Mouse (Mus musculus): Measurements from ENCODE around the gene Macrod2.

Macrod2 gene

GRCm38 (mm10) chr2:140570874-140571273 lies 175.8 kb downstream of the Macrod2 start:
- no peak for DNase-seq (ENCODE audit: low spot score)

DNA sequence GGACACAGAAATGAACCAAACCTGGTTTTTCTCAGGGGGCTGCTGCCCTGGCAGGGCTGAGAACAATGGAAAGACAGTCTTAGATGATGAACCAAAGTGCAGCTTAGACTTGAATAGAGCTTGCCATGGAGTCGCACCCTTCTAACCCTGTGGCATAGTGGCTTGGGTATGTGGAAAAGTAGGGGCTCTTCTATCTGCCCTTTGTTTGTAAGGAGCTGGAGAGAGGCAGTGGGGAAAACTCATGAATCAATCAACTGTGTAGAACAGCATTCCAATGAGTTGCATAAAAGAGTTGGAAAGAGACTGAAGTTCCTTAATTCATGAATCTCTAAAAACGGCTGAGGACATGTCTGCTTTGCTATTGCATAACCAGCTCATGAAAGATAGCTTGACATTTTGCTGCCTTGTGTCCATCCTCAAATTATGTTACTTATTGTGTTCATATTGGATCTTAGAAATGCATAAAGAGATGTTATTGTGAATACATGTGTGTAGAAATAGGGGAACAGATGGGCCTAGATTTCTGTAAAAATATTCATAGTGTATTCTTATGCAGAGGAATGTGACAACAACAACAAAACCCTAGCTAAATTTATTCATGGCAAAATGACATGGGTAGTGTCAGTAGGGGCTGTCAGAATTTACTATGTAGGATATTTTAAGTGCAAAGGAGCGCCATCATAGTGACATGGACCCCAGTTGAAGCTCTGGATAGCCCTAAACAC lies 197.6 kb downstream of the Macrod2 start:
- DNase-seq (ENCODE audit: low spot score), result no peak

GRCm38 (mm10) chr2:140596906-140597305 lies 201.8 kb downstream of the Macrod2 start:
- DNase-seq (ENCODE audit: low spot score), result no peak

- no peak for DNase-seq (ENCODE audit: low spot score)
Measured at GRCm38 (mm10) chr2:140615451-140615850, 220.3 kb downstream of the Macrod2 start.

DNA sequence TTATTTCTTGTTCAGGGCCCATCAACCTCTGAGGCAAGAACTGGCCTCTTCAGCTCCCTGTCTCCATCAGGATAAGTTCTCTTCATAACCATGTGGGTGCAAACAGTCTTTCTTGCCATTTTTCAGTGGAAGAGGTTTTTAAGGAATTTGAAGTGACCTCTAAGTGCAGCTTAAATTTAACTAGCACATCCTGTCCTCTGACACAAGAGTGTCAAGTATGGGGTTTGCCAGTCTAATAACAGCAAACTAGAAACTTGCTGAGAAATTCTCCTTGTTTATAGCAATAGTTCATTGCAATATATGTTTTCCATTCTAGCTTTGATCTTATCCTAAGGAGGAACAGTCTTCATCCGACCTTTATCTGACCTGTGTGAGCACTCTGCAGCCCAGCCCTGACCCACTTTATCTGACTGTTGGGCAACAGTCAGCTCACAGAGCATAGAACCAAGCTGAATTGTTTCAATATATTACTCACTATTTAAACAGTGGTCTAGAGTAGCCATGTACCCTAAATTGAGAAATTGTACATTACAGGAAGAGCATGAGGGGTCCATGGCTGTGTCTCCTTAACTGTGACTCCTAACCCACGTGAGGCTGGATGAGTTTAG lies 226.7 kb downstream of the Macrod2 start:
- DNase-seq (ENCODE audit: low spot score), result no peak

DNA sequence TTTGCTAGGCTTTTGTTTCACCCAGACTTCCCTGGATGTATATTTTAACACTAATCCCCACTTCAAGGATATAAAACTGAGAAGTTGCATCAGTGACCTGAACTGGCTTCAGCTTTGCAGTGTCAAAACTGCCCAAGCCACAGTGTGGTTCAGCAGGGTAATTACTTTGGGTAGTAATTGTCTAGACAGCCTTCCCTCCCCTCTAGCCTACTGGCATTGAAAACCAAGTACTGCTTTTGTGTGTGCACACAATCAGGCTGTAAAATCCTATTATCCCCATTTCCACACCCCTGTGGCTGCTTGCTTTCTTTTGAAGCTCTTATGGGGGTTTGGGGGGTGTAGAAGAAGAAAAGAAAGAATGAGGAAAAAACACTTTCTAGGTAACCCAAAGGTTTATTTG lies 258.4 kb downstream of the Macrod2 start:
- no peak for DNase-seq (ENCODE audit: low spot score)

DNA sequence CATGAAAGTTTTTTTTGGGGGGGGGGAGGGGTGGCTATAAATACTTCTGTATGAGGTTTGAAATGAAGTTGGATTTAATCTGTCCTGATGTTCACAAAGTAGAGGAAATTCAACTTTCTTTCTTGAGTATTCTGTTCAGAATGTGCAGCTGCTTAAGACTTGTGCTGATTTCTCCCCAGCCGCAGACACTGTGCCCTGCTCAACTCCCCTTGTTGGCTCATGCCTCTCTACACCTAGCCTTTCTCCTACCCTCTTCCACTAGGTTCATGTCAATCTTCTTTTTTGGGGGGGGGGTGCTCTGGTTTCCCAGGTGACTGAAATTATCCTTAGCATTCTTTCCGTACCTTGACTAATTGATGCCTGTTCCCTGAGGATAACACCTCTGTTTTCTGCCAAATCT lies 258.9 kb downstream of the Macrod2 start:
- no peak for DNase-seq (ENCODE audit: low spot score)

- no peak for DNase-seq (ENCODE audit: low spot score)
Measured at GRCm38 (mm10) chr2:140662673-140663072, 267.6 kb downstream of the Macrod2 start.

DNA sequence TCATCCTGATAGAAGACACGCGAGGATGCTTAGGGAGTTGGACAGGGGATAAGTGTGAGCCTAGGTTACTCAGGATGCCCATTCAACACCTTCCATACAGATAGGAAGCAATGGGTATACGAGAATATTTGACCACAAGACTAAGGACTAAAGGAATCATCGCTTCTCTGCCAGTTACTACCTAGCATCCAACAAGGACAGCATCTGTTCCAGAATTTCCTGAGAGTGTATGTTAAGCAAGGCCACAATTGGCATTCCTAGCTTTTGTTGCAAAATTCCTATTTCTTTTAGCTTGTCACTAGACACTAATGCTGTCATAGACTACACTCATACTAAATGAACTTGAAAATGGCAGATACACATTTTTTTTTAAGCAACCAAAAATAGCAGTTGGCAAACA lies 269.3 kb downstream of the Macrod2 start:
- DNase-seq (ENCODE audit: low spot score), result no peak

- DNase-seq (ENCODE audit: low spot score), result no peak
Measured at GRCm38 (mm10) chr2:140666846-140667245, 271.7 kb downstream of the Macrod2 start.

DNA sequence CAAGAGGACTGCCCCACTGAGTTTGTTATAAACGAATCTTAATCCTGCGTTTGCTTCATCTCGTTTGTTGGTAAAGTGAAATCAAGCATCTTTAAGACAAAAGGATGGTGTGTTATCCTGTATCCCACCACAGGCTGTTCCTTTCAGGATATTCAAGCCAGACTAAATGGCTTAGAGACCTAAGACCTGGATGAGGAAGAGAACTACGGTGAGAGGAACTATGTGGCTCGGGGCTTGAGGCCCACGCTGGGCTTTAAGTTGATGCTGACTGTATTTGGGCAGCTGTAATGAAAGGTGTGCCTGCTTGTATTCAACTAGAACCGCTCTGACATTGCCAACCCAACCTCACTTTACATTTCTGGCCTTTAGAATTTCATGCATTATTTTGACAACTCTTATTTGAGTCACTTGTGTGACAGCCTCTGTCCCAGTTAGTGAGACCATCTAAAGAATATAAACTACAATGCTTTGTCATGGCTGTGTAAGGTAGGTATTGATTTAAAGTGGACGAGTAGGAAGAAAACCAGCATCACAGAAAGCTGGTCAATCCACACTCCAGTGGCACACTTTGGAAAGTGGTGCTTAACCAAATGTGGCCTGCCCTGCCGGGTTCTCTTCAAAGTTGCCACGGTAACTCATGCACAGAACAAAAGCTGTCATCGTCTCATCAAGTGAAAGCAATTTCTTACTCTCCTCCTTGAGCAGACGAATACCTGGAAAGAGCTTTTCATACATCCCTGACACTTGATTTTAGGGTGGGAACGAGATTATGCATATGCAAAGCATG lies 272.3 kb downstream of the Macrod2 start:
- DNase-seq (ENCODE audit: low spot score), result no peak

GRCm38 (mm10) chr2:140668311-140668710 lies 273.2 kb downstream of the Macrod2 start:
- peak; percentile 74 for DNase-seq (ENCODE audit: low spot score)

DNA sequence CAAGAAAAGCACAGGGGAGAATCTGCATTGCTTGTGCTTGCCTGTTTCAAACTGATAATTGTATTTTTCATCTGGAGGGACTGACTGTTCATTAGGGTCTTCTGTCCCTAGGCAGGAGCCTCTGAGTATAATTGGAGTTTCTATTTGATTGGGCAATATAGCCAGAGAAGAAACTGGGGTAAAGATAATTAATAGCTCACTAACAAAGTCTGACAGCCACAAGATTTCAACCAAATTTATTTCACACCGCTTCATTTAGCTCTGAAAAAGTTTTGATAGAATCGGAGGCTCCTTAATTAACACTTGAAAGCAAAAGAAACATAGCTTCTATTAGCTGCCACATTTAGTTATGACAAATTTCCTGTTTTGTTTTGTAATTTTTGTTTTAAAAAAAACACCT lies 274.0 kb downstream of the Macrod2 start:
- DNase-seq (ENCODE audit: low spot score), result no peak

DNA sequence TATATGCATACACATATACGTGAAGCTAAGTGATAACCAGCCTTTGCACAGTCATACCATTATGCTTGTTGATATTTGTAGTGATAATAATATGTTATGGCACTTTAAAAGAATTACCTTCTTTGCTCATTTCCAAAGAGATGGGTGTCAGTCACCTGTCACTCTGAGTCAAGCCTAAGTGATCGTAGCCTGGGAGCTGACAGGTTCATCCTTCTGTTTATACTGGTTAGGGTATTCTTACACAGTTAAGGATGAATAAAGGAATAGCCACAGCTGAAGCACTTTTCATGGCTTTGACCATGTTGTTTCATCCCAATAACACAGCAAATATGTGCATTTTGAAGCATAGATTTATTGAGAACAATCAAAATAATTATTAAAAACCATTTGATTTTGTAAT lies 274.7 kb downstream of the Macrod2 start:
- DNase-seq (ENCODE audit: low spot score), result no peak

DNA sequence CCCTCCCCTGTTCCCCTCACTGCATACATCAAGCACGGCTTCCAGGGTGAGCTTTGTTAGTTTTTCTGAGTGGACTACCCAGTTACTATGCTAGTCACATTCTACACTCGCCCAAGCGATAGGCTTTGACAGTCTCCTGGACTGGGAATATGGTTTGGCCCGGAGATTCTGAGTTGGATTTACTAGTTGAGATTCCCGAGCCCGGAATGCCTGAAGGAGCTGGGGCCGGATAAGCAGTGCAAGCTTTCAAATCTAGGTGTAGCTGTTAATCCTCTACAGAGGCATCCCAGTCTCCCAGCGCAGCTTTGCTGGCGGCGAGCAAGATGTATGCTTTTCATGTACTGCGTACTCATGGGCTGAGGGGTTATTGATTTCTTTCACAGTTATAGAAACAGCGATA lies 275.3 kb downstream of the Macrod2 start:
- peak; percentile 44 for DNase-seq (ENCODE audit: low spot score)

- DNase-seq (ENCODE audit: low spot score), result peak; percentile 80
Measured at GRCm38 (mm10) chr2:140670963-140671702, 276.0 kb downstream of the Macrod2 start, which contains the start of gene Flrt3. Flrt3 (minus strand) TSS chr2:140671469.

DNA sequence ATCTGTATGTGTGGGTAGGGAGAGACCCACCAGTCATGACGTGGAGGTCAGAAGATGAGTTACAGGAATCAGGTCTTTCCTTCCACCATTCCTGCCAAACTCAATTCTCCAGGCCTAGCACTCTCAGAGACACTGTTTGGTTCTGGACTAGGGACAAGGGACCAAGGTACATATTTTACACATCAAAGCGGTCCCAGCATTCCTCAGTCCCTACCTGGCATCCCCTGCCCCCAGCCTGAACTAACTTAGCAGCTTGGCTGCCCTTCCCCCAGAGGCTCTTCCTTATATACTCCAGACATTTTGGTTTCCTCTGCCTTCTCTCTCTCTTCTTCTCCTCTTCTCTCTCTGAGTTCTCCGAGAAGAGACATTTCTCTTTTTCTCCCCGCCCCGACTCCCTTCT lies 278.4 kb downstream of the Macrod2 start:
- DNase-seq (ENCODE audit: low spot score), result no peak

DNA sequence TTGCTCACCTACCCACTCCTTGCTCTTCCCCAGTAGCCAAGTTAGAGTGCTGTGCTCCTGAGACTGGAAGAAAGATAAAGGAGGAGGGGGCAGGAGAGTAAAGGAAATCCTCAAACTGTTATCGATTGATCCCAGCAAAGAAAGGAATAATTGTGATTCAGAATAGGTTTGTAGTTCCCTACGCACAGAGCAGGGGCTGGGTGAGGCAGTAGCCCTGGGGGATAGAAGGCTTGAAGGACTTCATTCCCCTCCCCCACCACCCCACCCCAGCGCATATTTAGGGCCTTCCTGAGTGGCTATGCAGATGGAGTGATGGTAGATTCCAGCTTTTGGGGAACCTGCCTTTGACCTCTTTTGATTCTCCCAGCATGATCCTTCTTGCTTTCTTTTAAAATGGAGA lies 281.6 kb downstream of the Macrod2 start:
- no peak for DNase-seq (ENCODE audit: low spot score)

DNA sequence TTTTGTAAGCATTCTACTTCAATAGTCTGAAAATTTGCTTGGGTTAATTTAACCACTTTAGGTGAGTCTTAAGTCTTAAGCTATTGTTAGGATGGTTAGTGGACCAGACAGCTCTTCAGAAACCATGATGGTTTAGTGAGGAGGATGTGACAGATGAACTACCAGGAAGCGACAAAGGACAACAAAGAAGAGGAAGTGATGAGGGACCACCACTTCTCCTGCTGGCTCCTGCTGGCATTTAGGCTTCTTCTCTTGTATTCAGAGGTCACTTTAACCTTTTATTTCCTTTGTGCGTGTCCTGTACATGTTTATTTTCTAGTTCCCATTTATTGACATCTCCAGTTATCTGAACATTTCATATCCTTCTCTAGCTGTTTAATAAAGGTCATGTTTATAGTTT lies 295.8 kb downstream of the Macrod2 start:
- DNase-seq (ENCODE audit: low spot score), result no peak

DNA sequence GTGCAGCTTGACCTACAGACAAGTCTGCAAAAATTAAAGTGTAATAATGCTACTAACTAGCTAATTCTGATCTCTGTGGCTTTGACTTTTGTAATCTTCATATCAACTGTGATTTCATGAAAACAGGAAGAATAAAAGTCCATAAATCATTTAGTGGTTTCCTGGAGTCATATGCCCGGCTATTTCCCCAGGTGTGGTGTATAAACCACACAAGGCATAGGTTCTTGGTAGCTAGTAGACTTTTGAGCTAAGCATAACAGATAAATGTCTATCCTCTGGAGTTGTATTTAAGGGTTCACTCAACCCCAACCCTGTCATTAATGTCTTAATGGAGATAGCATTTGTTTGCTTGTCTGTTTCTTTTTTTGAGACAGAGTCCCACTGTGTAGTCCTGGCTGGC lies 296.3 kb downstream of the Macrod2 start:
- no peak for DNase-seq (ENCODE audit: low spot score)

GRCm38 (mm10) chr2:140692461-140692860 lies 297.4 kb downstream of the Macrod2 start:
- DNase-seq (ENCODE audit: low spot score), result no peak

GRCm38 (mm10) chr2:140693845-140694244 lies 298.7 kb downstream of the Macrod2 start:
- DNase-seq (ENCODE audit: low spot score), result no peak

Measured in testis, postnatal 10 days (tissue).